Mouse (Mus musculus) kidney, postnatal 4 days (tissue): Measurements from ENCODE around the gene 1700037H04Rik.

Source experiments
- DNase-seq, 2 experiments: peaks; one replicate each; pipeline ENCODE4 v3.0.0; 2021; ENCODE audit warnings: mixed read lengths in 2 of 2

1700037H04Rik gene

GRCm38 (mm10) chr2:131159938-131160581 lies at the start of gene 1700037H04Rik:
TSS of gene 1700037H04Rik (minus strand) at chr2:131160081.
- peak; percentile 97 to 99 for DNase-seq

GRCm38 (mm10) chr2:131209125-131209795 lies 49.4 kb upstream of the 1700037H04Rik start:
- DNase-seq: no peak

- DNase-seq: no peak
Observed at GRCm38 (mm10) chr2:131208356-131208755, 48.5 kb upstream of the 1700037H04Rik start.

- no peak for DNase-seq
Observed at GRCm38 (mm10) chr2:131206778-131207177, 46.9 kb upstream of the 1700037H04Rik start, which contains the start of gene Ap5s1. TSS of gene Ap5s1 (plus strand) at chr2:131207078.

GRCm38 (mm10) chr2:131205521-131206182 lies 45.8 kb upstream of the 1700037H04Rik start:
- DNase-seq: no peak

GRCm38 (mm10) chr2:131204410-131204981 lies 44.6 kb upstream of the 1700037H04Rik start:
- peak; percentile 91 to 95 for DNase-seq

GRCm38 (mm10) chr2:131203816-131204409 lies 44.0 kb upstream of the 1700037H04Rik start:
- no peak for DNase-seq

- DNase-seq: no peak
Observed at GRCm38 (mm10) chr2:131201262-131201661, 41.4 kb upstream of the 1700037H04Rik start.

GRCm38 (mm10) chr2:131200710-131201109 lies 40.8 kb upstream of the 1700037H04Rik start:
- no peak for DNase-seq

- DNase-seq: no peak
Observed at GRCm38 (mm10) chr2:131196606-131197316, 36.9 kb upstream of the 1700037H04Rik start.

- no peak for DNase-seq
Observed at GRCm38 (mm10) chr2:131191005-131191390, 31.1 kb upstream of the 1700037H04Rik start.

GRCm38 (mm10) chr2:131190344-131191004 lies 30.6 kb upstream of the 1700037H04Rik start:
- peak; percentile 71 to 78 for DNase-seq

- no peak for DNase-seq
Observed at GRCm38 (mm10) chr2:131189521-131190309, 29.8 kb upstream of the 1700037H04Rik start.

- no peak for DNase-seq
Observed at GRCm38 (mm10) chr2:131188311-131188710, 28.4 kb upstream of the 1700037H04Rik start.

GRCm38 (mm10) chr2:131187602-131187922 lies 27.7 kb upstream of the 1700037H04Rik start:
- DNase-seq: no peak

- peak; percentile 91 to 93 for DNase-seq
Observed at GRCm38 (mm10) chr2:131186771-131187601, 27.1 kb upstream of the 1700037H04Rik start, which contains the start of the genes Cdc25b and Spef1. TSS of gene Cdc25b (plus strand) at chr2:131186949. TSS of gene Spef1 (minus strand) at chr2:131187282.

GRCm38 (mm10) chr2:131186343-131186742 lies 26.5 kb upstream of the 1700037H04Rik start:
- no peak for DNase-seq

- peak; percentile 87 to 93 for DNase-seq
Observed at GRCm38 (mm10) chr2:131179990-131180587, 20.2 kb upstream of the 1700037H04Rik start, which contains the start of gene Cenpb. TSS of gene Cenpb (minus strand) at chr2:131180067.

- DNase-seq: peak; percentile 70 to 84
Observed at GRCm38 (mm10) chr2:131179246-131179886, 19.5 kb upstream of the 1700037H04Rik start.
